Mouse (Mus musculus): Measurements from ENCODE around the gene Ifna1. TPM values are rescaled to one million over a fixed set of nuclear protein-coding genes. Genes with fewer than 3 reads are reported as not detected.
A peak's percentile ranks its signal among the peaks of the same experiment; 100 is the strongest.
"Not testable (repeated sequence)": the region's sequence is repeated elsewhere in the genome, so short reads cannot be mapped to it uniquely, and the experiment has no call there.

Gene Ifna1
- polyA plus RNA-seq, 1 experiment from 2014 or later, result not detected

- not testable (repeated sequence) for H3K27me3 ChIP-seq (replicated peaks; ENCODE audit: control insufficient read depth, insufficient read depth, low read length); H3K9me3 ChIP-seq (ENCODE audit: control insufficient read depth, low read length); H3K4me3 ChIP-seq (ENCODE audit: low read depth, low read length); H3K9ac ChIP-seq (ENCODE audit: low read depth, low read length); H3K4me1 ChIP-seq (ENCODE audit: control insufficient read depth, insufficient read depth, low read length); ATAC-seq (ENCODE audit: low read depth); DNase-seq (ENCODE audit: low spot score); H3K4me2 ChIP-seq (ENCODE audit: low read depth, low read length); H3K36me3 ChIP-seq (ENCODE audit: control insufficient read depth, insufficient read depth, low read length); H3K27ac ChIP-seq (replicated peaks; ENCODE audit: low read depth, low read length)
- WGBS, result no CpG with 5 or more reads among the region's 1 CpGs
Measured at GRCm38 (mm10) chr4:88835225-88835624, 14.7 kb upstream of the Ifna1 start, which contains the start of gene Ifna5. Ifna5 (plus strand) TSS chr4:88835525.

- Histone ChIP-seq H3K4me1 (ENCODE audit: control insufficient read depth, insufficient read depth, low read length) (no peaks in the 10 kb centered on the region), H3K4me3 (ENCODE audit: low read depth, low read length) (no peak overlapping the region), H3K4me2 (ENCODE audit: low read depth, low read length) (no peak overlapping the region), H3K9ac (ENCODE audit: low read depth, low read length) (no peak overlapping the region), H3K36me3 (ENCODE audit: control insufficient read depth, insufficient read depth, low read length) (no peaks in the 10 kb centered on the region), H3K27ac (replicated peaks; ENCODE audit: low read depth, low read length) (no peak overlapping the region), H3K27me3 (replicated peaks; ENCODE audit: control insufficient read depth, insufficient read depth, low read length) (no peaks in the 10 kb centered on the region), H3K9me3 (ENCODE audit: control insufficient read depth, low read length) (no peaks in the 10 kb centered on the region)
- no peak for ATAC-seq (ENCODE audit: low read depth)
- DNase-seq (ENCODE audit: low spot score), result peak; percentile 8
- WGBS, result 39% methylated on average over 3 of the region's 3 CpGs
Measured at GRCm38 (mm10) chr4:88838828-88839227, 11.1 kb upstream of the Ifna1 start.

GRCm38 (mm10) chr4:88840058-88840457 lies 9.8 kb upstream of the Ifna1 start:
- H3K4me3 ChIP-seq (ENCODE audit: low read depth, low read length), result no peak overlapping the region
- no peaks in the 10 kb centered on the region for H3K9me3 ChIP-seq (ENCODE audit: control insufficient read depth, low read length)
- DNase-seq (ENCODE audit: low spot score), result no peak
- no peaks in the 10 kb centered on the region for H3K4me1 ChIP-seq (ENCODE audit: control insufficient read depth, insufficient read depth, low read length)
- WGBS, result 62% methylated on average over 3 of the region's 3 CpGs
- H3K27me3 ChIP-seq (replicated peaks; ENCODE audit: control insufficient read depth, insufficient read depth, low read length), result no peaks in the 10 kb centered on the region
- H3K9ac ChIP-seq (ENCODE audit: low read depth, low read length), result no peak overlapping the region
- no peak overlapping the region for H3K4me2 ChIP-seq (ENCODE audit: low read depth, low read length)
- no peak for ATAC-seq (ENCODE audit: low read depth)
- H3K27ac ChIP-seq (replicated peaks; ENCODE audit: low read depth, low read length), result no peak overlapping the region
- no peaks in the 10 kb centered on the region for H3K36me3 ChIP-seq (ENCODE audit: control insufficient read depth, insufficient read depth, low read length)

- Histone ChIP-seq H3K27me3 (replicated peaks; ENCODE audit: control insufficient read depth, insufficient read depth, low read length) (no peaks in the 10 kb centered on the region), H3K4me1 (ENCODE audit: control insufficient read depth, insufficient read depth, low read length) (no peaks in the 10 kb centered on the region), H3K9ac (ENCODE audit: low read depth, low read length) (no peak within 1 kb of the TSS), H3K9me3 (ENCODE audit: control insufficient read depth, low read length) (no peaks in the 10 kb centered on the region), H3K4me3 (ENCODE audit: low read depth, low read length) (no peak within 1 kb of the TSS), H3K36me3 (ENCODE audit: control insufficient read depth, insufficient read depth, low read length) (no peaks in the 10 kb centered on the region), H3K4me2 (ENCODE audit: low read depth, low read length) (no peak within 1 kb of the TSS), H3K27ac (replicated peaks; ENCODE audit: low read depth, low read length) (no peak within 1 kb of the TSS)
- DNase-seq (ENCODE audit: low spot score) (no peak), ATAC-seq (ENCODE audit: low read depth) (no peak)
- WGBS, result 41% methylated on average over 2 of the region's 2 CpGs
Measured at GRCm38 (mm10) chr4:88841438-88841911, 8.4 kb upstream of the Ifna1 start, which contains the start of gene Ifna4. Ifna4 (plus strand) TSS chr4:88841861.

GRCm38 (mm10) chr4:88845334-88845733 lies 4.6 kb upstream of the Ifna1 start:
- H3K9ac ChIP-seq (ENCODE audit: low read depth, low read length), result no peak overlapping the region
- H3K9me3 ChIP-seq (ENCODE audit: control insufficient read depth, low read length), result no peaks in the 10 kb centered on the region
- no peak overlapping the region for H3K4me3 ChIP-seq (ENCODE audit: low read depth, low read length)
- no peaks in the 10 kb centered on the region for H3K4me1 ChIP-seq (ENCODE audit: control insufficient read depth, insufficient read depth, low read length)
- no peak for DNase-seq (ENCODE audit: low spot score)
- no peak for ATAC-seq (ENCODE audit: low read depth)
- H3K36me3 ChIP-seq (ENCODE audit: control insufficient read depth, insufficient read depth, low read length), result no peaks in the 10 kb centered on the region
- 38% methylated on average over 2 of the region's 2 CpGs for WGBS
- no peak overlapping the region for H3K27ac ChIP-seq (replicated peaks; ENCODE audit: low read depth, low read length)
- H3K4me2 ChIP-seq (ENCODE audit: low read depth, low read length), result no peak overlapping the region
- H3K27me3 ChIP-seq (replicated peaks; ENCODE audit: control insufficient read depth, insufficient read depth, low read length), result no peaks in the 10 kb centered on the region

GRCm38 (mm10) chr4:88851026-88851763 lies 1.3 kb downstream of the Ifna1 start:
- no peaks in the 10 kb centered on the region for H3K27me3 ChIP-seq (replicated peaks; ENCODE audit: control insufficient read depth, insufficient read depth, low read length)
- DNase-seq (ENCODE audit: low spot score) (no peak), ATAC-seq (ENCODE audit: low read depth) (no peak)
- no peak overlapping the region for H3K4me2 ChIP-seq (ENCODE audit: low read depth, low read length)
- no peak overlapping the region for H3K4me3 ChIP-seq (ENCODE audit: low read depth, low read length)
- 60% methylated on average over 4 of the region's 4 CpGs for WGBS
- H3K9me3 ChIP-seq (ENCODE audit: control insufficient read depth, low read length), result no peaks in the 10 kb centered on the region
- H3K4me1 ChIP-seq (ENCODE audit: control insufficient read depth, insufficient read depth, low read length), result no peaks in the 10 kb centered on the region
- no peak overlapping the region for H3K27ac ChIP-seq (replicated peaks; ENCODE audit: low read depth, low read length)
- H3K36me3 ChIP-seq (ENCODE audit: control insufficient read depth, insufficient read depth, low read length), result no peaks in the 10 kb centered on the region
- H3K9ac ChIP-seq (ENCODE audit: low read depth, low read length), result no peak overlapping the region

- DNase-seq (ENCODE audit: low spot score) (no peak), ATAC-seq (ENCODE audit: low read depth) (no peak)
- Histone ChIP-seq H3K27me3 (replicated peaks; ENCODE audit: control insufficient read depth, insufficient read depth, low read length) (0 out of 2 replicates have a peak, but pooled peaks cover 3% of the 10 kb centered on the region), H3K4me3 (ENCODE audit: low read depth, low read length) (no peak overlapping the region), H3K36me3 (ENCODE audit: control insufficient read depth, insufficient read depth, low read length) (no peaks in the 10 kb centered on the region), H3K9me3 (ENCODE audit: control insufficient read depth, low read length) (no peaks in the 10 kb centered on the region), H3K27ac (replicated peaks; ENCODE audit: low read depth, low read length) (no peak overlapping the region), H3K4me2 (ENCODE audit: low read depth, low read length) (no peak overlapping the region), H3K9ac (ENCODE audit: low read depth, low read length) (no peak overlapping the region), H3K4me1 (ENCODE audit: control insufficient read depth, insufficient read depth, low read length) (no peaks in the 10 kb centered on the region)
Measured at GRCm38 (mm10) chr4:88859214-88859613, 9.3 kb downstream of the Ifna1 start.

GRCm38 (mm10) chr4:88863309-88863708 lies 13.4 kb downstream of the Ifna1 start:
- Histone ChIP-seq H3K27me3 (replicated peaks; ENCODE audit: control insufficient read depth, insufficient read depth, low read length) (peaks cover 10% of the 10 kb centered on the region; the same call in 1 of the 2 replicates), H3K27ac (replicated peaks; ENCODE audit: low read depth, low read length) (no peak overlapping the region), H3K4me3 (ENCODE audit: low read depth, low read length) (no peak overlapping the region), H3K36me3 (ENCODE audit: control insufficient read depth, insufficient read depth, low read length) (no peaks in the 10 kb centered on the region), H3K4me2 (ENCODE audit: low read depth, low read length) (no peak overlapping the region), H3K9ac (ENCODE audit: low read depth, low read length) (no peak overlapping the region), H3K9me3 (ENCODE audit: control insufficient read depth, low read length) (no peaks in the 10 kb centered on the region), H3K4me1 (ENCODE audit: control insufficient read depth, insufficient read depth, low read length) (0 out of 2 replicates have a peak, but pooled peaks cover 2% of the 10 kb centered on the region)
- ATAC-seq (ENCODE audit: low read depth) (no peak), DNase-seq (ENCODE audit: low spot score) (no peak)
- WGBS, result 1% methylated on average over 7 of the region's 7 CpGs

- ATAC-seq (ENCODE audit: low read depth) (no peak), DNase-seq (ENCODE audit: low spot score) (no peak)
- H3K27ac ChIP-seq (replicated peaks; ENCODE audit: low read depth, low read length), result no peak overlapping the region
- no peak overlapping the region for H3K4me2 ChIP-seq (ENCODE audit: low read depth, low read length)
- H3K4me3 ChIP-seq (ENCODE audit: low read depth, low read length), result no peak overlapping the region
- no peaks in the 10 kb centered on the region for H3K9me3 ChIP-seq (ENCODE audit: control insufficient read depth, low read length)
- no peak overlapping the region for H3K9ac ChIP-seq (ENCODE audit: low read depth, low read length)
- H3K36me3 ChIP-seq (ENCODE audit: control insufficient read depth, insufficient read depth, low read length), result no peaks in the 10 kb centered on the region
- H3K4me1 ChIP-seq (ENCODE audit: control insufficient read depth, insufficient read depth, low read length), result 0 out of 2 replicates have a peak, but pooled peaks cover 2% of the 10 kb centered on the region
- 61% methylated on average over 9 of the region's 9 CpGs for WGBS
- H3K27me3 ChIP-seq (replicated peaks; ENCODE audit: control insufficient read depth, insufficient read depth, low read length), result peaks cover 10% of the 10 kb centered on the region; the same call in 1 of the 2 replicates
Measured at GRCm38 (mm10) chr4:88864599-88864998, 14.7 kb downstream of the Ifna1 start.

All from embryonic facial prominence, embryonic 14.5 days (tissue).